Mouse (Mus musculus): Measurements from ENCODE around the gene Cds2.
A peak's percentile ranks its signal among the peaks of the same experiment; 100 is the strongest.

- TF ChIP-seq CTCF (IDR thresholded peaks at IDR 0.05; ENCODE audit: low read depth) (peak; percentile 93), EP300 (IDR thresholded peaks at IDR 0.05; ENCODE audit: low read depth) (no peak)
Measured at GRCm38 (mm10) chr2:132262879-132263398, at the start of gene Cds2.

Measured in heart, postnatal 0 days (tissue).